Mouse (Mus musculus) R1 (cell line): Measurements from ENCODE around the gene Iqschfp.

Experiments used
- DNase-seq: peaks from one replicate; pipeline ENCODE4 v3.0.0-alpha.2; 2018; ENCODE audit warnings: low read depth, low spot score

Iqschfp gene

DNA sequence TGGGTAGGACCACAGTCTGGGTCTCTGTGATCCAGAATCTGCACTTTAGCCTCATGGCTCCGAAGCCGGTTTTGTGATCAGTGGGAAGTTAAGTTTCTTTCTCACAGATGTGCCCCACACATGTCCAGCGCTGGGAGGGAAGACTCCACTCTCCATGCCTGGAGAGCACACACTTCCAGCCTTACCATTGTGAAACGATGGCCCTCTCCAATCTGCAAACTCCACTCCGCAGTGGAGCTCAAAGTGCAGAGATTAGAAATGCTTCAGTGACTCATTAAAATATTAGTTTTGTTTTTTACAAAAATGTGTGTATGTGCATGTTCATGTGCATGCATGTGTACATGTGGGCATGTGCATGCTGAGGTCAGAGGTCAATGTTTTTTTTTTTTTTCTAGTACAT is 626.6 kb downstream of the Iqschfp start:
- no peak for DNase-seq

DNA sequence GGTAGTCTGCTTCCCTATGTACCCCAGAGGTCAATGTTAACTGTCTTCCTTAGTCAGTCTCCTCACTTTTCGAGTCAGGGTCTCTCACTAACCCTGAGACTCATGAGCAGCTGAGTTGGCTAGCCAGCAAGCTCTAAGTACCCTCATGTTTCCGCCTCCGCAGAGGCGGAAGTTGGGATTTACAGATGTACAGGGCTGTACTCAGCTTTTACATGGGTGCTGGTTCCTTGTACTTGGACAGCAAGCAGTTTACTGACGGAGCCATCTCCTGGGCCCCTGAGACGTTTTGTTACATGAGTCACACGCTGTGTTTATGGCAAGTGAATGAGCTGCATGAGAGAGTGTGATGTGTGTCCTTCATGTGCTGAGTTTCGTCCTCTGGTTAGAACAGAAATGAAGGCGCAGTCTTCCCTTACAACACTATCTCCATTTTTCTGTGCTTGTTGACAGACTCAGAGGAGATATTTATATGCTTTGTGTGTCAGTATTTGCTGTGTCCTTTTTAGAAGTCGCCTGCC is 633.4 kb downstream of the Iqschfp start:
- DNase-seq: peak; percentile 66

DNA sequence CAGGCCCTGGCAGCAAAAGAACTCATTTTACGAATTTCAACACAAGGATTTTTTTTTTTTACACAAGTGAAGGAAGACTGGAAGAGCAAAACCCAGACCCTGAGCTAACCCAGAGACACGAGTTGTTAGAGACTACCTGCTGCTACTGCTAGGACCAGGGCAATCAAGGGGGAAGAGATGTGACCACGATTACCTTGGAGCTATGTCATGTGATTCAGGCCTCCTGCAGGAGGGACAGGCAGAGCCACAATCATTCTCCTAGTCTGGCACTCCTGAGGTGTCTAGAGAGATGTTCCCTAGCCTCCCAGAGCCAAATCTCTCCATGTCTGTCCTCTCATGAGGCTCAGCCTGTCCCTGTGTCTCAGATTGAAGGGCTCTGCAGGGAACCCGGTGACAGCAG is 634.4 kb downstream of the Iqschfp start:
- DNase-seq: no peak

DNA sequence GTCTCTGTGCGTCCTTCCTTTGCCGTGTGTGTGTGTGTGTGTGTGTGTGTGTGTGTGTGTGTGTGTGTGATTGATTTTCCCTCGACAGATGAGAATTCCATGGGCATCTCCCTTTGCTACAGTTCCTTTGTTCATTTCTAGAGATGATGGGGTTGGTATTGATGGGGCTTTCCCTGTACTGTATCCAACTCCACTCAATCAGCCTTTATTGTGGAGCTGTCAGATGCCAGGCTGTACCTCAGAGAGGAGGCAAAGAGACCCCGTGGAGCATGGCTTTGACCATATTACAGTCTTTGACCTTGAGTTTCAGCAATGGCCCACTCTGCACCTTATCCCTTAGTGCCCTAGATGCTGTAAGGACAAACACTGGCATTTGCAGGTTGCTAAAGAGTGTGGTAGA is 635.1 kb downstream of the Iqschfp start:
- DNase-seq: no peak

DNA sequence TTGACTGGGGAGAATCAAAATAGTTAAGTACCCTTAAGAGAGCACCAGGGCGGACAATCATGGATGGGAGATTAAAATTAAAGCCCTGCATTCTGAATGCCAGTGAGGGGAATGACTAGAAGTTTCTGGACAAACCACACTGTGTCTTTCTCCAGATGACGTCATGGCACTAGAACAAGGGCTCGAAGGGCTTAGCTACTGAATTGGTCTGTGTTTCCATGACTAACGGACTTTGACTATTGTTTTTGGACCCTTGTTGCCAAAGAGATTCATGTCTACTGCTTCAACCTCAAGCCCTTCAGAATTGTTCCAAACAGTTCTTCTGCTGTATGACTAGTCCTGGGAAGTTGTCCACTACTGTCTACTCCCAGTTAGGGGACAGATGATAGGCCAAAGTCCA is 639.9 kb downstream of the Iqschfp start:
- DNase-seq: no peak

DNA sequence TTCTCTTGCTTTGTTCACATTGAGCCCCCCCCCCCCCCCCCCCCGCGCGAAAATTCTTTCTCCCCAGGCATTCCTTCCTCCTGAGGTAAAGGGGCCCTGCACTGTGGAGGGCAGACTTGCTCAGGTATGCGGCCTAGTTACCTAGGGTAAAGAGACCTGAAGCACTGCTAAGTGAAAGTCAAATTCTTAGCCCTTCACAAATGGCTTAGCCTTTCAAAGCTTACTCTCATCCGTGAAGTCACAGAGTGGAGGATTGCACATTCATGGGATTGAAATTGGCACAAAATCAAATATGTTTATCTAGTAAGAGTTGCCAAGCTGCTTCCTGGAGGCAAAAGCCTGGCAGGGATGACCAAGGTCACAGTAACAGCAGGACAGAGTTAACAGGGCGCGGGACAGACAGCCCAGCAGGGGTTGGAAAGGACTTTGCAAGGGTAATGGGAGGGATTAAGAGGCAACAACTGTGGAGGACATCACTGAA is 642.6 kb downstream of the Iqschfp start:
- peak; percentile 92 for DNase-seq

DNA sequence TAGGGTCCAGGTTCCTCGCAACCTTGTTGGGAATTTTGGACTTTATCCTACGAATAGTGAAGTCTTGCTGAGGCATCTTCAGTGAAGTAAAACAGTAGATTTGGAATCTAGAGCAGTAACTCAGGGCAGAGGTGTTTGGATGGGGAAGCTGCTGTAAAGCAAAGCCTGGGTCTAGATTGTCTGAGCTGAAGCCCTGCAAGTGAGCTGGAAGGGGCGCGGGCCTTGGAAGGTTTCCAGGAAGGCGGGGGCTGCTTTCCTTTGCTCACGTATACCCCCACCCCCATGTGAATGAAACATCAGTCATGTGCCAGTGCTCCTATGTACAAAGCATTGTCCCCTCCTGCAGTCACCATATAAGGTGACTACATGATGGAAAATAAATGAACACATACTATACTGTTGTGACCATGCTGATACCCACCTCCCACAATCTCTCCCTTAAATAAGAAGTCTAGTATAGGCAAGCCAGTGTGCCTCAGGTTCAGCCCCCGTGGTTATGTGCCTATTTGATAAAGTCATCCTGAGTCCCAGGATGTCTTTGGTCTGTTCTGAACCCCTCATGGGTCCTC is 643.2 kb downstream of the Iqschfp start:
- no peak for DNase-seq

DNA sequence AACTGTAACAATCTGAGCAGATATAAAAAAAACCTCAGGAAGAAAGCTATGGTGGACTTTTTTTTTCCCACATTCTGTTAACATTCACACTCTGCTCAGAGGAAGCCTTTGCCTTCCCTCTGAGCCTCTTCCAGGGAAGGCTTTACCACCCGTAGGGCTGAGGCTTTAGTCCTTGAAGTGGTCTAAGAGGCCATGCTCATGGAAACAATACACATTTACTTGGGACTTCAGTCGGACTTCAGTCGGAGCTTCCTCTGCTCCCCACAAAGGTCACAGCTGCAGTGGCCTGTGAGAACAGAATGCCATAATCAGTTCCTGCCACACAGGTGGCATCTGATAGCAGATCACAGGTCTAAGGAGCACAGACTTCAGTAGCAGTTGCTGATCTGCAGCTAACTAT is 644.0 kb downstream of the Iqschfp start:
- DNase-seq: peak; percentile 80

DNA sequence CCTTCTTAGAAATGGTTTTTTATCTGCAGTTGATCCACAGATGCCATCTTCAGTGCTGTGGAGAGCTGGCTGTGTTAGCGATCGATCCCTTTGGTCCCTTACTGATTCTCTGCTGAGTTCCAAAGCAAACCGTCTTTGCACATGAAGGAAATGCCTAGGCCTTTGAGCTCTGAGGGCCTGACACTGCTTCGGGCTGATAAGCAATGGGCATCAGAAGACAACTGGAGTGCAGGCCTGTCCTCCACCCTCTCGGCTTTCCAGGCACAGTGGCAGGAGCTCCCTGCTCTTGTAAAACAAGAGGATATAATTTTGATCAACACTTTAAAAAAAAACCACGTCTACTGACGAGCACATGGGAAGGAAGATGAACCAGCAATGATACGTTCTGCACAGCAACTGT is 649.7 kb downstream of the Iqschfp start:
- no peak for DNase-seq

DNA sequence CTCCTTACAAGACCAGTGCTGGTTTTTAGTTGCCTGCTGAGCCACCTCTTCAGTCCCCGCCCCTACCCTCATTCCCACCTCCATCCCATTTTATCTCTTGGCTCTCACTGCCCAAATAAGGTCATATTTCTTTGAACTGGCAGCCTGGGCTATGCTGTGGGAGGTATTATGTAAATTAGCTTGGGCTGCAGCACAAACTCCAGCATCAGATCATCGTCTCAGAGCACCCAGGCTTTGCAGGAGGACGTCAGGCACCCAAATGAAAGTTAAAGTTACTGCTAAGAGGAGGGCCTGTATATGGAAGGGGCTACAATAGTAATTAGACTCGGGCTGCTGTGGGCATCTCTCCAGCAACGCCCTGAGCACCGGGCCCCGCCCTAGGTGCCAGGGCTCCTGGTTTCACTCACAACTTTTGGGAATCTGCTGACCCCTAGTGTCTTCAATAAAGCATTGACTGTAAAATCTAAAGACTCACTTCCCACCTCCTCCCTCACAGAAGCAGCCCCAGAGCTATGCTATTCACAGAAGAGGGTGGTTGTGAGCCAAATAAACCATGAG is 651.0 kb downstream of the Iqschfp start:
- peak; percentile 93 for DNase-seq

DNA sequence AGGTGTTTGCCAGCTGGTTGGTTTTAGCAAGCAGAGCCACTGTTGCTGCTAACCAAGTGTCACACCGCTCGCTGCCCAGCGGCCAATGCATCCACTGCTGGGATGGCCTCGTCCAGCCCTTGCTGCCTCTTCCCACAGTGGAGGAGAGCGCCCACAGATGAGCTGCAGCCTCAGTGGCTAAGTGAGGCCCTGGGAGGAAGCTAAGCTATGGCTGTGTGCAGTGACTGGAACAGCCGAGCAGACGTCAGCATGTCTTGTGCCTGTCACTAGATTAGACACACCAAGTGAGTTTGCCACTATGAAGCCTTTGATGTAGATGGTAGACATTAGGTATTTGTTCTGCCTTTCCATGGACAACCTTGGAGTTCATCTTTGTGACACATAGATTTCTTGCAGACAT is 652.8 kb downstream of the Iqschfp start:
- no peak for DNase-seq

DNA sequence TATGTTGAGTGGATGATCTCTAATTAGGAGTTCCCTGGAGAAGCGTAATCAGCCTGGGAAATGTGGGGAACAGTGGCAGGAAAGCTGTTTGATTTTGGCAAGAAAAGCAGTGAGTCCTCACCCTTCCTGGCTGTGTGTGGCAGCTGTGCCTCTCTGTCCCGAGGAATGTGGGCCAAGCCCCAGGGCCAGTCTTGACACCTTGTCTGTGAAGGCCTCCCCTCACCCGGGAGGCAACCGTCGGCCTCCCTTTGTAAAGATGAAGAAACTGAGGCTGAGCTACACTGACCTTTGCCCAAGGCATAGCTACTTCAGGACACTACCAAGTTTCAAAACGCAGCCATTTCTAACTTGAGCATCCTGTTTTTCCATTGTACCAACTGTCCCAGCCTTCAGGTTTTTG is 653.9 kb downstream of the Iqschfp start:
- no peak for DNase-seq

DNA sequence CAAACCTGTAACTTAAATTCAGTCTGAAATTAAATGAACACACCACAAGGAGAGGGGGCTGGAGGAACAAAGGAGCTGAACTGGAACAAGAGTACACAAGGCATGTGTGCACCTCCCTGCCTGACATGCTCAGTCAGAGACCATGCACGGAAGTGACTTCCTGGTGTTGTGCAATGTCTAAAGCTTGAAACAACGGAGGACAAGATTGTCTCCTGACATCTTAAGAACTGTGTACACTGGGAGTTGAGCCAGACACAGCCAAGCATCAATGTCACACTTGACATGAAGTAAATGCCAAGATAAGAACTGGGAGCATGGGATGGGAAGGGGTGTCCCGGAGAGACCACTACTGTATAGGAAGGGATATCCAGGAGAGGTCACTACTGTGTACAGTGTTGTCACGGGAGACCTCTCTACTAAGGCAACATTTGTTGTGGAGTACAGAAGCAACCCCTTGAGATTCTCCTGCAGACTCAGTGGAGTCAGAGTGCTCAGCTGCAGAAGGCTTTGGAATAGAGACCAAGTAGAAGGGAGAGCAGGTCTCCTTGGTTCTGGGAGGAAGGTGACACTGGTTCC is 663.1 kb downstream of the Iqschfp start:
- DNase-seq: no peak

DNA sequence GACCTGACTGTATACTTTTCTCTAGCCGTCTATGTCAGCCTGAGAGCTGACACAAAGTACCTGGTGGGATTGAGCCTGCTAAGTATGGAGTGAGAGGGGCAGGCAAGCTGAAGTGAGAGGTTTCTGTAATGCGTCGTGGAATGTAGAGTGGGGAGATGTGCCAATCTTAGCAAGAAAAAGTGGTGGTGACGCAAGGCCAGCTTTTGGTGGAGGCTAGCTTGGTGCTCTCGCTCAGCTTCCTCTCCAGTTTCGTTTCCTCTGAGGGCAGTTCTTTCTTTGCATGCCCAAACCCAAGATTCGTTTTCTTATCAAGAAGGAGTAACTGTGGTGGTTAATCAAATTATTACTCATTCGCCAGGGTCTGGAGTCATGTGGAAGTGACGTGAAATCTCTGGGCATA is 664.9 kb downstream of the Iqschfp start:
- no peak for DNase-seq

DNA sequence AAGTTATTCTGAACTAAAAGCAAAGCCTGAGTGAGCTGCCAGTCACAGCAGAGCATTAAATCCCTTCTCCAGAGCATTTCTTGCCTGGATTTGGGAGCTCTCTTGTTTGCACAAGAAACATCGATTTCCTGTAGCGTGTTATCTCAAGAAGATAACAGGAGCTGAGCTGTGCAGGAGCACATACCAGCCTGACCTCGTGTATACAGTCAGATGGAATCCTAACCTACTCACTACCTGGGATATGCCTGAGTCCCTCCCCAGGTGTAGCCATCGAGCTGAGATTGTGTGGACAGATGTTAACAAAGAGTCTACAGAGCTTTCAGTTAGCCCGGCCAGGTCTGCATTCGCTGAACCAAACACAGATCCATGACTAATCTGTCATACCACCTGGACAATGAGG is 666.7 kb downstream of the Iqschfp start:
- DNase-seq: no peak

DNA sequence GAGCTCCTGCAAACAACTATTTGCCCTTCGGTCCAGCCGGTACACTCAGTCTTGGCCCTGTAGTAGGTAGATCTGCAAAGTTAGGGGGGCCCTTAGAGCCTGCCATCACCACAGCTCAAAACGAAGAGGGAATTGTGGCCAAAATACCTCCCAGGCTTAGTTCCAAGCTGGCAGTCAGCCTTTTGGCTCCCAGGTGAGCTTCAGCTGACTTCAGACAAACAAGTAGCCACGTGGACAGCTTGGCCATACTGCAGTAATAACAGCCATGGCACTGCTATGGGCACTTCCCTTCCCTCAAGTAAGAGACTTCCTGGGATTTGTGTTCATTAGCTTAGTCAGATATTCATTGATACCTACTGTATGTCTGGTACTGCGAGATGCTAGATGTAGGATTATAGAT is 668.0 kb downstream of the Iqschfp start:
- no peak for DNase-seq

DNA sequence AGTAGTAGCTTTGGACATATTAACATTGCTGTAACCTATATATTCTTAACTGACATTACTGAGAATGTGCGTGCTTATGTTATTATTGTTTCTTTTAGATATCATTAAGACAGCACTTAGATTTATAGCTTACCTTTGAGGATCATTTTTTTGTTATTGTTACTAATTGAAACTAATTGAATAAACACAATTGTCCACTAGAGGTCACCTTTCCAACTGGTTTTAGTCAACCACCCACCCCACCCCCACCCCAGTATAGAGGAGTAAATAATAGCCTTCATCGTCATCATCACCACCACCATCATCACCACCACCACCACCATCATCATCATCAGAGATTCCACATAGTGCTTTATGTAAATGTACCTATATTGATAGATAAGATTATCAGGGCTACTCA is 670.8 kb downstream of the Iqschfp start:
- no peak for DNase-seq

DNA sequence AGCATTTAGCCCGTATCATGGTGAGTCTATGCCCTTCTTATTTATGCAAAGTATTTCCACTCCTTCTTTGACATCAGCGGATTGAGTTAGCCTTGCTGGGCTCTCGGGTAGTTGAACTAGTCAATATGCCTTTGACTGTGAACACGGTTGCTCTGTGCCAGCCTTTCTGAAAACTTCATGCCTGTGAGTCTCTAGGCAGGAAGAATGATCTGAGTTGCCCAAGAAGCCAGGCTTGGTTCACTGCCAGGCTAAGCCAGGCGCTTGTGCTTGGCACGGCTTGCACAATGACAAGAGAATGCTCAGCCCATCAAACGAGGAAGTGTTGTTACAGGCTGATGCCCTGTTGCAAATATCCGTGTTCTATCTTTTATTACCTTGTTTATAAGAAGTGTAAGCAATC is 671.9 kb downstream of the Iqschfp start:
- DNase-seq: no peak

DNA sequence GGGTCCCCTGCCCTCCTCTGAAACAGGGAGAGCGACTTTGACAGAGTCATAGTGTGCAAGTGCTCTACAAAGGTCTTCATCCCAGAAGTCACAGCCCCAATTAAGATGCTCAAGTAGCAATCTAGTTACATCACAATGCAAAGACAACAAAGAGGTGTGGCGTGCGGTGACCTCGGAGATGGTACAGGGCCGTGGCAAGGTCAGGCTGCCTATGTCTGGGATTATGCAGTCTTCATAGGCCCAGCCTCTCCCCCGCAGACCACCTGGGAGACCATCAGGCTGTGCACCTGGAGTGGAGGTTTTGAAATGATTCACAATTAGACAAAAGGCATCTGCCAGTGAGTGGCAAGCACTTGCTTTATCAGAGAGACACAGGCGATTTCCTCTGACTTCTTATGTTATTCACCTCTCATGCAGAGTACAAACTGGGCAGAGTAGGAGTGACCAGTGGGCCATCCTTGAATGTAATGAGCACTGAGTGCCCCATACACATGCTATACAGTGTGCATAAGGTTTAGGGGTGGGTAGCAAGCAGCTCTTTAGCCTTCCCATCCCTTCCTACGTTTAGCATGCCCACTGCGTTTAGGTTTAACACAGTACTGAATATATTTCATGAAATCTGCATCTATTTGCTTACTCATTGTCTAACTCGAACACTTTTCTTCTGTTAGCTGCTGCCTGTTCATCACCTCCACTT is 673.1 kb downstream of the Iqschfp start:
- peak; percentile 98 for DNase-seq

DNA sequence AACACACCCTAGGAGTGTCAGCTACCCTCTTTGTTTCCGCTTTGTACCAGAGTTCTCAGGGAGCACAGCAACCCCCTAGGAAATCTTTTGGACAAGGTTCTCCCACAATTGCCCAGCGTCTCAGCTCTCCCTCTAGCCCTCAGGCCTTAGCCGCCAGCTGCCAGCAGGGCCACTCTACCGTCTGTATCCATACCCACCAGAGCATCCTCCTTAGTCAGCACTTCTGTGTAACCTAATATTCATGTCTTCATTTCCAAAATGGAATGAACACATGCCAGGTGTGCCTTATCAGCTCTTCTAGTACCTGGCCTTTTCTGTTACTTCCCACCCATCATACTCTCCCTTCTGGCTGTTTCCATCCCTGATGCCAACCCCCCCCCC is 673.6 kb downstream of the Iqschfp start:
- no peak for DNase-seq

DNA sequence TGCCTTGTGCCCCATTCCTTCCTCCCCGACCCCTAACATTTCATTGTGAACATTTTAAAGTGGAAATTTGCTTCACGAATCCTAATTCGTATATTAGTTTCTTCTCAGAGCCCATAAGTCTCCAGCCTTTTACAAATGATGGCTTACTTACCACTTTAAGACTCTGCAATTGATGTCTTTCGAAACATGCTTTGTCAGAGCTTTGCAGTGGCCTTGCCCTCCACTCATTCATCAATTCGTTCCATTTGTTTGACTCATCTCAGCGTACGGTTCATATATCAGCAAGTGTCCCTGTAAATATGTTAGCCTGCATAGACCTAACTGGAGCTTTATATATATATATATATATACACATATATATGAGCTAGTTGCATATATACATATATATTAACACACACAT is 675.5 kb downstream of the Iqschfp start:
- no peak for DNase-seq

DNA sequence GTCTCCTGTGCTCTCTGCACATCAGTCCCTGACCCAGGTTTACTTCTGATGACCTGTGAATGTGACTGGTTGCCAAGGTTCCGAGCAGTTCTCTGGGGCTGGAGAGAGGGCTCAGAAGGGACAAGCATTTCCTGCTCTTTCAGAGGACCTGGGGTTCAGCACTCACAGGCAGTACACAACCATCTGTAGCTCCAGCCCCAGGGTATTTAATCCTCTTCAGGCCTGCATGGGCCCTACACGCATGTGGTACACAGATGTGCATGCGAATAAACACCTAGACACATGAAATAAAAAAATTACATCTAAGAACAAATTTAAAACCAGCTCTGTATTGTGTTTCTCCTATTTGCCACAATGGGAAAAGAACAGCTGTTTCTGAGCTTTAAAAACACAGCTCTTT is 676.1 kb downstream of the Iqschfp start:
- no peak for DNase-seq

DNA sequence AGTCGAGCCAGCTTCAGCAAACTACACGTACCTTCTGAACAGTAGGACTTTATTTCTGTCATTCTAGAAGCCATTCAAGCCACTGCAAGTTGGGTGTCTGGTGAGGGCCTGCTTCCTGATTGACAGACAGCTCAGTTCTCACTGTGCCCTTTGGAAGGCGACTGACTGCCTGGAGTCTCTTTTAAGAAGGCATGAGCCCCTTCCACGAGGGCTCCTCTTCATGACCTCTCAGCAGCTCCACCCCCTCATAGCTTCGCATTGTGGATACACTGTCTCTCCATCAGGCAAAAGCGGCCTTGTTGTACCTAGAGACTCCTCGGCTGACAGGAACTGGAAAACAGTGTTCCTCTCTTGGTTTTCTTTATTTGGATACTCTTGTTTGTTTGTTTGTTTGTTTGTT is 676.7 kb downstream of the Iqschfp start:
- peak; percentile 61 for DNase-seq
